Mouse (Mus musculus): ENCODE results near the gene Clic1. TPM values are rescaled to one million over a fixed set of nuclear protein-coding genes. Genes with fewer than 3 reads are reported as not detected.

Clic1 gene
- total RNA-seq, 2 experiments from 2014 or later: 71.9 to 92.9 TPM

Other genes starting within 250 kb of the Clic1 start
- gene Cyp21a1, start 245.4 kb upstream of the Clic1 start, total RNA-seq (2021): over 10,000 TPM in 1 of 2 experiments, 1,000 to 10,000 TPM in 1; 3,976 to 16,190 TPM
- 10 to 100 TPM; 54.2 to 62.5 TPM for gene Stk19, start 213.0 kb upstream of the Clic1 start, total RNA-seq (2021)
- 10 to 100 TPM; 75.5 to 82.1 TPM for gene Dxo, start 212.9 kb upstream of the Clic1 start, total RNA-seq (2021)
- gene Skiv2l, start 199.8 kb upstream of the Clic1 start, total RNA-seq (2021): 10 to 100 TPM; 60.8 to 65.9 TPM
- gene Nelfe, start 199.6 kb upstream of the Clic1 start, total RNA-seq (2021): 10 to 100 TPM; 46.1 to 54.5 TPM
- gene Cfb, start 187.4 kb upstream of the Clic1 start, total RNA-seq (2021): 10 to 100 TPM; 14.6 to 38.9 TPM
- 10 to 100 TPM in 1 of 2 experiments, 1 to 10 TPM in 1; 9.9 to 12.4 TPM for gene Zbtb12, start 170.5 kb upstream of the Clic1 start, total RNA-seq (2021)
- under 1 TPM in 1 of 2 experiments, not detected in 1; 0.19 TPM for gene Gm20547, start 167.9 kb upstream of the Clic1 start, total RNA-seq (2021)
- gene C2, start 151.7 kb upstream of the Clic1 start, total RNA-seq (2021): 10 to 100 TPM; 88.3 to 89.2 TPM
- 100 to 1,000 TPM; 101 to 144 TPM for gene Ehmt2, start 151.5 kb upstream of the Clic1 start, total RNA-seq (2021)
- gene Slc44a4, start 135.5 kb upstream of the Clic1 start, total RNA-seq (2021): under 1 TPM; 0.30 to 0.51 TPM
- 10 to 100 TPM; 22.5 to 24.3 TPM for gene Neu1, start 118.7 kb upstream of the Clic1 start, total RNA-seq (2021)
- 100 to 1,000 TPM; 635 to 643 TPM for gene Hspa1b, start 90.7 kb upstream of the Clic1 start, total RNA-seq (2021)
- gene Gm20481, start 80.1 kb upstream of the Clic1 start, total RNA-seq (2021): under 1 TPM in 1 of 2 experiments, not detected in 1; 0.60 TPM
- gene Hspa1a, start 77.8 kb upstream of the Clic1 start, total RNA-seq (2021): 100 to 1,000 TPM; 195 to 256 TPM
- gene Hspa1l, start 77.3 kb upstream of the Clic1 start, total RNA-seq (2021): under 1 TPM; 0.30 to 0.58 TPM
- gene Lsm2, start 68.1 kb upstream of the Clic1 start, total RNA-seq (2021): 10 to 100 TPM; 31.9 to 34.5 TPM
- 10 to 100 TPM; 49.8 to 64.8 TPM for gene Vars, start 49.0 kb upstream of the Clic1 start, total RNA-seq (2021)
- under 1 TPM; 0.50 to 0.61 TPM for gene Vwa7, start 33.4 kb upstream of the Clic1 start, total RNA-seq (2021)
- under 1 TPM in 1 of 2 experiments, not detected in 1; 0.51 TPM for gene Sapcd1, start 21.9 kb upstream of the Clic1 start, total RNA-seq (2021)
- 1 to 10 TPM; 1.1 to 1.3 TPM for gene Msh5, start 3.2 kb upstream of the Clic1 start, total RNA-seq (2021)
- 10 to 100 TPM in 1 of 2 experiments, 1 to 10 TPM in 1; 9.1 to 17.0 TPM for gene Ddah2, start 9.1 kb downstream of the Clic1 start, total RNA-seq (2021)
- not detected for gene Ly6g6c, start 15.4 kb downstream of the Clic1 start, total RNA-seq (2021)
- gene Mpig6b, start 16.2 kb downstream of the Clic1 start, total RNA-seq (2021): under 1 TPM; 0.13 to 0.22 TPM
- not detected for gene Ly6g6e, start 26.9 kb downstream of the Clic1 start, total RNA-seq (2021)
- gene Ly6g6d, start 28.1 kb downstream of the Clic1 start, total RNA-seq (2021): not detected
- gene Ly6g6f, start 35.6 kb downstream of the Clic1 start, total RNA-seq (2021): not detected
- gene Abhd16a, start 39.3 kb downstream of the Clic1 start, total RNA-seq (2021): 10 to 100 TPM; 75.0 to 88.2 TPM
- not detected for gene Ly6g5c, start 58.3 kb downstream of the Clic1 start, total RNA-seq (2021)
- under 1 TPM; 0.33 to 0.67 TPM for gene Ly6g5b, start 65.5 kb downstream of the Clic1 start, total RNA-seq (2021)
- gene Gpank1, start 71.5 kb downstream of the Clic1 start, total RNA-seq (2021): 10 to 100 TPM; 14.8 to 16.2 TPM
- 100 to 1,000 TPM; 192 to 217 TPM for gene Csnk2b, start 72.1 kb downstream of the Clic1 start, total RNA-seq (2021)
- 10 to 100 TPM; 28.8 to 34.6 TPM for gene D17H6S53E, start 76.4 kb downstream of the Clic1 start, total RNA-seq (2021)
- gene Apom, start 82.1 kb downstream of the Clic1 start, total RNA-seq (2021): not detected
- 100 to 1,000 TPM; 307 to 394 TPM for gene Bag6, start 85.2 kb downstream of the Clic1 start, total RNA-seq (2021)
- gene Prrc2a, start 114.9 kb downstream of the Clic1 start, total RNA-seq (2021): 100 to 1,000 TPM; 214 to 251 TPM
- gene Aif1, start 126.1 kb downstream of the Clic1 start, total RNA-seq (2021): 10 to 100 TPM in 1 of 2 experiments, 1 to 10 TPM in 1; 6.1 to 11.2 TPM
- gene Lst1, start 138.5 kb downstream of the Clic1 start, total RNA-seq (2021): 1 to 10 TPM; 3.5 to 4.1 TPM
- 1 to 10 TPM; 2.0 to 6.5 TPM for gene Ltb, start 144.5 kb downstream of the Clic1 start, total RNA-seq (2021)
- gene Tnf, start 152.0 kb downstream of the Clic1 start, total RNA-seq (2021): under 1 TPM; 0.36 to 0.83 TPM
- not detected for gene Lta, start 155.4 kb downstream of the Clic1 start, total RNA-seq (2021)
- gene Gm16181, start 170.9 kb downstream of the Clic1 start, total RNA-seq (2021): not detected
- gene Atp6v1g2, start 183.7 kb downstream of the Clic1 start, total RNA-seq (2021): 1 to 10 TPM; 4.7 to 5.3 TPM
- gene Nfkbil1, start 185.8 kb downstream of the Clic1 start, total RNA-seq (2021): 10 to 100 TPM; 12.4 to 15.3 TPM
- gene Ddx39b, start 191.8 kb downstream of the Clic1 start, total RNA-seq (2021): 100 to 1,000 TPM; 195 to 213 TPM
- gene H2-D1, start 212.8 kb downstream of the Clic1 start, total RNA-seq (2021): 100 to 1,000 TPM; 219 to 653 TPM